Mouse (Mus musculus) C2C12 (cell line): ENCODE measurements at regions not wholly inside any gene's neighbourhood (a gene's known extent, or its start where the extent isn't known, plus 50 kb on each side); places are given as distances from the start of the nearest gene placed in this dataset.

ENCODE experiments used
- H3K27me3 ChIP-seq: one replicate; pipeline ENCODE4 v1.6.1; 2011; ENCODE audit not compliant: control insufficient read depth, insufficient read depth, insufficient read length
- H3K36me3 ChIP-seq: one replicate; pipeline ENCODE4 v1.6.1; 2011; ENCODE audit not compliant: control insufficient read depth, insufficient read depth
- H3K4me3 ChIP-seq: one replicate; pipeline ENCODE4 v1.5.1; 2011; ENCODE audit warnings: mild to moderate bottlenecking, control low read depth; ENCODE audit not compliant: poor library complexity, insufficient read depth, severe bottlenecking
- H3K79me2 ChIP-seq: one replicate; pipeline ENCODE4 v1.6.1; 2011; ENCODE audit not compliant: control insufficient read depth, insufficient read depth
- H3K79me3 ChIP-seq: one replicate; pipeline ENCODE4 v1.6.1; 2011; ENCODE audit warnings: low read depth, control low read depth
- H3ac ChIP-seq: one replicate; pipeline ENCODE3; 2011; ENCODE audit warnings: low read depth; ENCODE audit not compliant: control insufficient read depth, insufficient read length
- CEBPB ChIP-seq: IDR thresholded peaks from one replicate; pipeline ENCODE4 v1.6.1; 2011; ENCODE audit warnings: low read depth, mild to moderate bottlenecking, control low read depth, moderate library complexity
- MYOG ChIP-seq: IDR thresholded peaks from one replicate; pipeline ENCODE4 v1.6.1; 2011; ENCODE audit not compliant: control insufficient read depth, insufficient read length; ENCODE audit errors: extremely low read depth

DNA sequence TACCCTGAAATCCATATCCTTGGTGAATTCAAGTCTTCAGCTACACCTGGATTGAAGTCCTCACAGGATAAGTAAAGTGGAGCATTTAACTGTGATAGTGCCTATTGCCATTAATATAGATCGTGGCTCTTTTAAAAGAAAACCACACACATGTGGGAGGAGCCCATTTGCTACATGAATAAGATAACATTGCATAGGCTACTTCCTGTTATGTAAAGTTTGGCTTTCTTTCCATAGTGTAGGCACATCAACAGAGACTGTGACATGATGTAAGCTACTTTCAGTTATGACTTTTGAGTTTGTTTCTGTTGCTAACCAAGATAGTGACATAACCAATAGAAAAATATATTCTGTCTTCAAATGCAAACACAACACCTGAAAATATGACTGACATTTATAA is 932.6 kb downstream of the Jrkl start:
- no peaks in the 10 kb centered on the region for H3K79me2 ChIP-seq
- no peaks in the 10 kb centered on the region for H3K79me3 ChIP-seq
- TF ChIP-seq CEBPB (no peak), MYOG (no peak)
- no peak overlapping the region for H3K4me3 ChIP-seq
- H3K27me3 ChIP-seq = no peaks in the 10 kb centered on the region
- H3K36me3 ChIP-seq = no peaks in the 10 kb centered on the region
- no peak overlapping the region for H3ac ChIP-seq
